Mouse (Mus musculus): ENCODE data around the gene Jmjd1c.

DNA sequence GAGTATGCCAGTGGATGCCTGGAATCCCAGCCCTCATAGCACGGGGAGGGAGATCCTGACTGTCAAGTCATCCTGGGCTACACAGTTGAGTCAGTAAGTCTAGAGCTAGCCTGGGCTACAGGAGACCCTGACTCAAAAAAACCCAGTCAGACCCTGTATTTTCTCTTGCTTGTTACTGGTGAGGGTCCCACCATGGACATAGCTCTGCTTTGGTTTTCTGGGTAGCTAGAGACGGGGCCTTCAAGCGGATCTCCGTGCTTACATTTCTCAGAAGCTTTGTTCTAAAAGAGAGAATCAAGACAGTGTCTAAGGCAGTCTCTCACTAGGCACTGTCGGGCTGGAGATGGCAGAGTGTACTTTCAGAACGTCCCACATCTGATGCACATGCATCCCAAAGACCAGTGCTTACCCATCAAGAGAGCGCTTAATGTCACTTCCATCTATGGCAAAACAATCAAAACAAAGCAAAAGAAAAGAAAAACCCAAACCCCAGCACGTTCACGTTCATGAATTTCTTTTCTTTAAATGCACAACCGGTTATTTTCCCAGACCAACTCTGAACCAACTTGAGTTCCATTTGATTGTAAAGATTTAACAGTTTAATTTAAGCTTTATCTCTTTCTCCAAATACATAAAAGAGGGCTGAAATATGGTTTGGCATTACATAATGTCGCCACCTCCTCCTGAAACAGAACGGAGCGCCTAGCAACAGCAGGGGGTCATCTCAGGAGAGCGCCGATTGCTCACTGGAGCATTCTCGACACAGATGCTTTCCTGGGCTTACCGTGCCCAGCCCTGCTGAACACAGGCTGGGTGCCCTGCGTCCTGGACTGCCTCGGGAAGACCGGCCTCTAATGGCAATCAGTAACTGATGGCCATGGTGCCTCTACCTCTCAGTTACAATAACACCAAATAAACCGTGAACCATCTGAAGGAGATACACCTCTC, 19.7 kb upstream of the Jmjd1c start:
- TF ChIP-seq EP300 (IDR thresholded peaks at IDR 0.05; ENCODE audit: insufficient read depth, low read depth, low read length): no peak
- no peak for TF ChIP-seq CTCF (IDR thresholded peaks at IDR 0.05)
- no peak for TF ChIP-seq POLR2A (IDR thresholded peaks at IDR 0.05; ENCODE audit: insufficient read depth, low read depth, low read length)

Data from heart, adult 2 months (tissue).